Mouse (Mus musculus): ENCODE data around the gene Trim39. TPM values are rescaled to one million over a fixed set of nuclear protein-coding genes. Genes with fewer than 3 reads are reported as not detected.
"Not testable (repeated sequence)": the region's sequence is repeated elsewhere in the genome, so short reads cannot be mapped to it uniquely, and the experiment has no call there.

The Trim39 gene
- polyA plus RNA-seq, 1 experiment from 2014 or later: 14.0 TPM

DNA sequence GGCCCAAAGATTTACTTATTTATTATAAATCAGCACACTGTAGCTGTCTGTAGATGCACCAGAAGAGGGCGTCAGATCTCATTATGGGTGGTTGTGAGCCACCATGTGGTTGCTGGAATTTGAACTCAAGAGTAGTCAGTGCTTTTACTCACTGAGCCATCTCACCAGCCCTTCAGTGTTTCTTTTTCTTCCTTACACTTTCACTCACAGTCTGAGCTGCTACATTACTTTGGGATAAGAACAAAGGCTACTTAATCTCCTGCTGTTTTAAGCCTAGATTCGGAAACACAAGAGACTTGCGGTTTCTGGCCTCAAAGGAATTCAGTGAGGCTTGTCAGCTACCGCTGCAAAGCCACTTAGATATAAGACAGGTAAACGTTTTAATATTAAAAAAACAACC lies 28.0 kb downstream of the Trim39 start:
- H3K36me3 ChIP-seq (replicated peaks; ENCODE audit: control insufficient read depth, insufficient read depth, low read depth, low read length): no peaks in the 10 kb centered on the region
- H3K27me3 ChIP-seq (ENCODE audit: control insufficient read depth, insufficient read depth, low read length): peaks cover 6% of the 10 kb centered on the region; the same call in 1 of the 2 replicates
- no peak overlapping the region for H3K27ac ChIP-seq (replicated peaks; ENCODE audit: low read depth, low read length)
- no peak overlapping the region for H3K4me3 ChIP-seq (ENCODE audit: low read depth, low read length)
- H3K4me2 ChIP-seq (ENCODE audit: low read depth, low read length): no peak overlapping the region
- 31% methylated on average over 5 of the region's 5 CpGs for WGBS
- no peak for DNase-seq (ENCODE audit: low spot score)
- no peak for ATAC-seq (replicated peaks; ENCODE audit: insufficient number of reproducible peaks, low FRiP score, low TSS enrichment, low read depth)
- no peaks in the 10 kb centered on the region for H3K9me3 ChIP-seq (replicated peaks; ENCODE audit: control insufficient read depth, low read length)
- no peaks in the 10 kb centered on the region for H3K4me1 ChIP-seq (ENCODE audit: control insufficient read depth, insufficient read depth, low read length)
- H3K9ac ChIP-seq (replicated peaks; ENCODE audit: low read length): no peak overlapping the region

DNA sequence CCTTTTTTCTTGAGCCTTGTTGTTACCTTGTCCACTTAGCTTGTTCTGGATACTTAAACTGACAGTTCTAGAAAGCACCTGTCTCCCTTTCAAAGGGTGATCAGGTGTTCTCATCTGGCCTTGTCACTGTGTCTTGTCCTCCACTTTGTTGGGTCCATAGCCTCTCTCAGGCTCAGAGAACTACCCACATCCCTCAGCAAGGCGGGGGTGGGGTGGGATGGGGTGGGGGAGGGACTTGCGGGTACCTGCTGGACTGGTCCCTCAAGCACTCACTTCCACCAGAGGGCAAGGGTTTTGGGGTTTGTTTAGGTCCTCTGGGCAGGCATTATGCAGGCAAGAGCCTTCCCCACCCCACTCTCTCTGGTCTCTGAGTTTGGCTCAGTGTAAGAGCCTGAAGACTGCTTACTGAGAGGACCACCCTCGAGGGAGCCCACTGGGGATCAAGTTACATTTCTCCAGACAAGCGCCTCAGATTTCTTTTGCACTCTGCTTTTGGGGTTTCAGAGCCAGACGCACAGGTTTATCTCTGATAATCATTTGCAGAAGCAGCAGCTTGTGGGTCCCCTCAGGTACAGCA lies 31.3 kb downstream of the Trim39 start:
- no peak overlapping the region for H3K27ac ChIP-seq (replicated peaks; ENCODE audit: low read depth, low read length)
- H3K9ac ChIP-seq (replicated peaks; ENCODE audit: low read length): no peak overlapping the region
- 8% methylated on average over 5 of the region's 5 CpGs for WGBS
- H3K36me3 ChIP-seq (replicated peaks; ENCODE audit: control insufficient read depth, insufficient read depth, low read depth, low read length): no peaks in the 10 kb centered on the region
- ATAC-seq (replicated peaks; ENCODE audit: insufficient number of reproducible peaks, low FRiP score, low TSS enrichment, low read depth) (peak; percentile 73; the same call in 1 of the 2 replicates), DNase-seq (ENCODE audit: low spot score) (peak; percentile 65)
- no peaks in the 10 kb centered on the region for H3K9me3 ChIP-seq (replicated peaks; ENCODE audit: control insufficient read depth, low read length)
- H3K4me1 ChIP-seq (ENCODE audit: control insufficient read depth, insufficient read depth, low read length): no peaks in the 10 kb centered on the region
- no peak overlapping the region for H3K4me3 ChIP-seq (ENCODE audit: low read depth, low read length)
- no peak overlapping the region for H3K4me2 ChIP-seq (ENCODE audit: low read depth, low read length)
- peaks cover 13% of the 10 kb centered on the region for H3K27me3 ChIP-seq (ENCODE audit: control insufficient read depth, insufficient read depth, low read length)

DNA sequence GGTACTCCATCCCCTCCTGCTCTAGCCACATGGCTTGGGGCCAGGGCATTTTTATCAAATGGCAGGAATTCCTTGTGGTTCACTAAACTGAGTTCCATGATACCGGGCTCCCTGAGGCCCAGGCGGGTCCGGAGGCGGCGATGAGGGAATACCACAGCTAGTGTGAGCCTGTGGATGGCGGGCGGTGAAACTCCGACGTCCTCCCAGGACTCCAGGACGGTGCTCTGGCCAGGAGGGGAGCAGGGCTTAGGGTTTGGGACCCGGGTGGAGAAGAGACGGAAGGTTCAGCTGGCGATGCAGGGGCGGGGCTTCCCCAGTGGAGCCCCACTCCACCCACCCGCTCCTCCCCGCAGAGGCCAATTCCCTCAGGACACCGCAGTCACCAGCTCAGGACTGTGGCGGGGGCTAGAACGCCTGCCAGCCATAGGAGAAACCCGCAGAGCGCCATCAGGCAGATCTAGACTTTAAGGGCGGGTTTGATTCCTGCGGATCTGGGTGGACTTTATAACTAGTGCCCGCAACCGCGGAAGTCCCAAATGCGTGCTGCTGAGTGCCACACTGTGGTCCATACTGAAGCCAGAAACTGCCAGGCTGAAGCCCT lies 34.6 kb downstream of the Trim39 start:
- ATAC-seq (replicated peaks; ENCODE audit: insufficient number of reproducible peaks, low FRiP score, low TSS enrichment, low read depth) (0 out of 2 replicates have a peak, but pooled peaks have one; percentile 63), DNase-seq (ENCODE audit: low spot score) (no peak)
- no peaks in the 10 kb centered on the region for H3K36me3 ChIP-seq (replicated peaks; ENCODE audit: control insufficient read depth, insufficient read depth, low read depth, low read length)
- H3K9me3 ChIP-seq (replicated peaks; ENCODE audit: control insufficient read depth, low read length): no peaks in the 10 kb centered on the region
- no peak overlapping the region for H3K9ac ChIP-seq (replicated peaks; ENCODE audit: low read length)
- no peak overlapping the region for H3K27ac ChIP-seq (replicated peaks; ENCODE audit: low read depth, low read length)
- H3K4me3 ChIP-seq (ENCODE audit: low read depth, low read length): 0 out of 2 replicates have a peak overlapping the region, but pooled peaks have one; percentile 3
- H3K27me3 ChIP-seq (ENCODE audit: control insufficient read depth, insufficient read depth, low read length): peaks cover 15% of the 10 kb centered on the region
- H3K4me1 ChIP-seq (ENCODE audit: control insufficient read depth, insufficient read depth, low read length): no peaks in the 10 kb centered on the region
- H3K4me2 ChIP-seq (ENCODE audit: low read depth, low read length): peak overlapping the region; percentile 41
- WGBS: 3% methylated on average over 26 of the region's 27 CpGs

DNA sequence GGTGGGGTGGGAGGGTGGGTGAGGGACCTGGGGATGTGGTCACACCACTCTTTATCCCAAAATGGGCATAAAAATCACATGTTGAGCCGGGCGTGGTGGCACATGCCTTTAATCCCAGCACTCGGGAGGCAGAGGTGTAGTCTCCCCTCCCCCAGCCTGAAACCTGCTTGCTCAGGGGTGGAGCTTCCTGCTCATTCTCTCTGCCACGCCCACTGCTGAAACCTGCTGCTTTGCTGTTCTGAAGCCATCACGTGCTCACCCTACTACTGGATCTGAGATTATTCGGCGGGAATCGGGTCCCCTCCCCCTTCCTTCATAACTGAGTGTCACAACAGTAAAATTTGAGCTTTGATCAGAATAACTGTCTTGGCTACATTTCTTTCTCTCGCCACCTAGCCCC lies 36.7 kb downstream of the Trim39 start:
- 21% methylated on average over 8 of the region's 9 CpGs for WGBS
- peaks cover 20% of the 10 kb centered on the region for H3K27me3 ChIP-seq (ENCODE audit: control insufficient read depth, insufficient read depth, low read length)
- DNase-seq (ENCODE audit: low spot score); H3K36me3 ChIP-seq (replicated peaks; ENCODE audit: control insufficient read depth, insufficient read depth, low read depth, low read length); H3K4me2 ChIP-seq (ENCODE audit: low read depth, low read length); H3K4me1 ChIP-seq (ENCODE audit: control insufficient read depth, insufficient read depth, low read length); ATAC-seq (replicated peaks; ENCODE audit: insufficient number of reproducible peaks, low FRiP score, low TSS enrichment, low read depth); H3K9ac ChIP-seq (replicated peaks; ENCODE audit: low read length); H3K4me3 ChIP-seq (ENCODE audit: low read depth, low read length); H3K27ac ChIP-seq (replicated peaks; ENCODE audit: low read depth, low read length); H3K9me3 ChIP-seq (replicated peaks; ENCODE audit: control insufficient read depth, low read length): not testable (repeated sequence)

DNA sequence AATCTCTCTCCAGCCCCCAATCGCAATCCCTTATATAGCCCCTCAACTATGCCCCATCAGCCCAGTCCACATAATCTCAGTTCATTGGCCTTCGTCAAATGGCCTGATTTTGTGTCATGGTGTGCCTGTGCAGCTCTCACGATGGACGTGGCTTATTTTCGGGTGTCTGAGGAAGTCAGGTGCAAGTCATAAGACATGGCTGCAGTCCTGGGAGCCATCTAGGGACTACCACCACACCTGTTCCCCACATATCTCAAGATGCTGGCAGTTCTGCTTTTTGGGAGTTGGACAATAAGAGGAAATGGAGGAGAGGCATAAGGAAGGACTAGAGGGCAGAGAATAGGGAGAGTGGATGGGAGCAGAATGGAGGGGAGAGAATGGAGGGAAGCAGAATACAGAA lies 38.5 kb downstream of the Trim39 start:
- no peaks in the 10 kb centered on the region for H3K4me1 ChIP-seq (ENCODE audit: control insufficient read depth, insufficient read depth, low read length)
- 76% methylated on average over 5 of the region's 5 CpGs for WGBS
- no peaks in the 10 kb centered on the region for H3K9me3 ChIP-seq (replicated peaks; ENCODE audit: control insufficient read depth, low read length)
- H3K27me3 ChIP-seq (ENCODE audit: control insufficient read depth, insufficient read depth, low read length): peaks cover 22% of the 10 kb centered on the region
- no peak overlapping the region for H3K27ac ChIP-seq (replicated peaks; ENCODE audit: low read depth, low read length)
- H3K4me2 ChIP-seq (ENCODE audit: low read depth, low read length): no peak overlapping the region
- H3K36me3 ChIP-seq (replicated peaks; ENCODE audit: control insufficient read depth, insufficient read depth, low read depth, low read length): no peaks in the 10 kb centered on the region
- H3K9ac ChIP-seq (replicated peaks; ENCODE audit: low read length): no peak overlapping the region
- DNase-seq (ENCODE audit: low spot score) (no peak), ATAC-seq (replicated peaks; ENCODE audit: insufficient number of reproducible peaks, low FRiP score, low TSS enrichment, low read depth) (no peak)
- H3K4me3 ChIP-seq (ENCODE audit: low read depth, low read length): no peak overlapping the region

DNA sequence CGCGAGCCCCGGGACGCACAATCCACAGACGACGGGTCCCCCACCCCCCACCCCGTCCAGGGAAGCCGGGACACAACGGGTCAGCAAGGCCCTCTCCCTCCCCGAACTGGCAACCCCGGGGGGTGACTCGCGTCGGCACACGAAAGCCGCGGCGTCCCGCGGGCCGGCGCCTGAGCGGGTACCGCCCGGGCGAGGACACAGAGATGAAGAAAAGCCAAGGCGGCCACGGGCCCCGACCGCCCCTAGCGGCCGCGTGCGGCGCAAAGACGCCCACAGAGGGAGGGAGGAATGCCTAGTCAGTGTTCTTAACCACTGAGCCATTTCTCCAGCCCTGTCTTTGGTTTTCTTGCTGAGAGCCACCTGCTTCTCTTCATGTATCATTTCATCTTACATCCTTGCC lies 40.7 kb downstream of the Trim39 start:
- no peaks in the 10 kb centered on the region for H3K4me1 ChIP-seq (ENCODE audit: control insufficient read depth, insufficient read depth, low read length)
- no peak overlapping the region for H3K4me2 ChIP-seq (ENCODE audit: low read depth, low read length)
- no peaks in the 10 kb centered on the region for H3K36me3 ChIP-seq (replicated peaks; ENCODE audit: control insufficient read depth, insufficient read depth, low read depth, low read length)
- DNase-seq (ENCODE audit: low spot score) (peak; percentile 100), ATAC-seq (replicated peaks; ENCODE audit: insufficient number of reproducible peaks, low FRiP score, low TSS enrichment, low read depth) (no peak)
- 5% methylated on average over 36 of the region's 36 CpGs for WGBS
- no peak overlapping the region for H3K4me3 ChIP-seq (ENCODE audit: low read depth, low read length)
- no peak overlapping the region for H3K9ac ChIP-seq (replicated peaks; ENCODE audit: low read length)
- peaks cover 22% of the 10 kb centered on the region for H3K27me3 ChIP-seq (ENCODE audit: control insufficient read depth, insufficient read depth, low read length)
- H3K27ac ChIP-seq (replicated peaks; ENCODE audit: low read depth, low read length): no peak overlapping the region
- no peaks in the 10 kb centered on the region for H3K9me3 ChIP-seq (replicated peaks; ENCODE audit: control insufficient read depth, low read length)

DNA sequence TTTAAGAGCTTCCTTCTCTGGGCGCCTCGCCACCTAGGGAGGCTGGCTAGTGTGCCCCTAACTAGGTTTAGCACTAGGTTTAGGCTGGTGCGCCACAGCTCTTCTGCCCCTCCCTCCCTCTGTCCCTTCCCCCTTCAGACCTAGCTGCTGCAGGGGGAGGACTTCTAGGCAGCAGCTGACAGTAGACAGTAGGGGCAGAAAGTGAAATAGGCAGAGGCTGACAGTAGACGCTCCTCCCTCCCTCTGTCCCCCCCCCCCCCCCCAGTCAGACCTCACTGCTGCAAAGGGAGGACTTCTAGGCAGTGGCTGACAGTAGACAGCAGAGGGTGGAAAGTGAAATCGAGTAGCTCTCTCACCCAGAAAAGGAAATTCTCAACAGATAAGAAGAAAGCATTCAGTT lies 43.0 kb downstream of the Trim39 start:
- Histone ChIP-seq H3K9me3 (replicated peaks; ENCODE audit: control insufficient read depth, low read length) (no peaks in the 10 kb centered on the region), H3K27ac (replicated peaks; ENCODE audit: low read depth, low read length) (no peak overlapping the region), H3K27me3 (ENCODE audit: control insufficient read depth, insufficient read depth, low read length) (peaks cover 34% of the 10 kb centered on the region), H3K4me3 (ENCODE audit: low read depth, low read length) (no peak overlapping the region), H3K4me1 (ENCODE audit: control insufficient read depth, insufficient read depth, low read length) (no peaks in the 10 kb centered on the region), H3K9ac (replicated peaks; ENCODE audit: low read length) (no peak overlapping the region), H3K36me3 (replicated peaks; ENCODE audit: control insufficient read depth, insufficient read depth, low read depth, low read length) (no peaks in the 10 kb centered on the region), H3K4me2 (ENCODE audit: low read depth, low read length) (no peak overlapping the region)
- ATAC-seq (replicated peaks; ENCODE audit: insufficient number of reproducible peaks, low FRiP score, low TSS enrichment, low read depth) (no peak), DNase-seq (ENCODE audit: low spot score) (no peak)
- 10% methylated on average over 4 of the region's 5 CpGs for WGBS

DNA sequence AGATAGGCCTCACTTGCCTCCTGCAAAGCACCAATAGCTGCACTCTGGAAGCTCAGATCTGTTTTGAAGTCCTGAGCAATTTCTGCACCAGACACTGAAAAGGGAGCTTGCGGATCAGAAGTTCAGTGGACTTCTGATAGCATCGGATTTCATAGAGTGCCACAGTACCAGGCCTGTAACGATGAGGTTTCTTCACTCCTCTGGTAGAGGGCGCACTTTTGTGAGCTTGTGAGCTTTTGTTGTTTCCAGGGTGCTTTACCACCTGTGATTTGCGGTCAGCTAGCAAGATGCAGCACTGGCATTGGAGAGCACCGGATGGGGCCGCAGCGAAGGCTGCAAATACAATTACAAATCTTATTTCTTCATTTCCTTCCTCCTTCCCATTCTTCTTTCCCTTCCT lies 45.1 kb downstream of the Trim39 start:
- 18% methylated on average over 8 of the region's 8 CpGs for WGBS
- Histone ChIP-seq H3K27me3 (ENCODE audit: control insufficient read depth, insufficient read depth, low read length) (peaks cover 33% of the 10 kb centered on the region), H3K4me3 (ENCODE audit: low read depth, low read length) (no peak overlapping the region), H3K9me3 (replicated peaks; ENCODE audit: control insufficient read depth, low read length) (no peaks in the 10 kb centered on the region), H3K27ac (replicated peaks; ENCODE audit: low read depth, low read length) (no peak overlapping the region), H3K9ac (replicated peaks; ENCODE audit: low read length) (no peak overlapping the region), H3K4me2 (ENCODE audit: low read depth, low read length) (no peak overlapping the region), H3K36me3 (replicated peaks; ENCODE audit: control insufficient read depth, insufficient read depth, low read depth, low read length) (no peaks in the 10 kb centered on the region), H3K4me1 (ENCODE audit: control insufficient read depth, insufficient read depth, low read length) (no peaks in the 10 kb centered on the region)
- DNase-seq (ENCODE audit: low spot score) (peak; percentile 54), ATAC-seq (replicated peaks; ENCODE audit: insufficient number of reproducible peaks, low FRiP score, low TSS enrichment, low read depth) (no peak)
